Mouse (Mus musculus): ENCODE measurements around the gene Zfr2.
"Not testable (repeated sequence)": the region's sequence is repeated elsewhere in the genome, so short reads cannot be mapped to it uniquely, and the experiment has no call there.

Zfr2 gene

DNA sequence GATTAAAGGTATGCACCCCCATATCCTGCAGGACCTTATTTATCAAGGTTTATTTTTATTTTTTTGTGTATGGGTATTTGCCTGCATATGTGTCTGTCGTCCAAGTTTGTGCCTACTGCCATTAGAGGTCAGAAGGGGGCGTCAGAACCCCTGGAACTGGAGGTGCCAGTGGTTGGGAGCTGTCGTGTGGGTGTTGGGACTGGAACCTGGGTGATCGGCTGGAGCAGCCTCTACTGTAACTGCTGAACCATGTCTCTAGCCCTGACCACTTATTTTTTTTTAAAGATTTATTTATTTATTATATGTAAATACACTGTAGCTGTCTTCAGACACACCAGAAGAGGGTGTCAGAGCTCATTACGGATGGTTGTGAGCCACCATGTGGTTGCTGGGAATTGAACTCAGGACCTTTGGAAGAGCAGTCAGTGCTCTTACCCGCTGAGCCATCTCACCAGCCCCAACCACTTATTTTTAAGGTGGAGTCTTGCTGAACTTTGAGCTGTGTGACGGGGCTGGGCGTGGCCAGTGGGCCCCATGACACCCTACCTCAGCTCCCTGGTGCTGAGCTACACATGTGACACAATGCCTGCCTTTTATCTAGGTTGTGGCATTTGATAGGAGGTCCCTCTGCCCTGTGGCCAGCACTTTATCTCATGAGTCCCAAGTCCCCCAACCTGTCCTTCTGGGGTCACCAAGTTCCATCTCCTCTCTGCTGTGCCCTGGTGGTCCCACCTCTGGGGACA, 29.8 kb upstream of the Zfr2 start:
- DNase-seq (ENCODE audit: low spot score): no peak

DNA sequence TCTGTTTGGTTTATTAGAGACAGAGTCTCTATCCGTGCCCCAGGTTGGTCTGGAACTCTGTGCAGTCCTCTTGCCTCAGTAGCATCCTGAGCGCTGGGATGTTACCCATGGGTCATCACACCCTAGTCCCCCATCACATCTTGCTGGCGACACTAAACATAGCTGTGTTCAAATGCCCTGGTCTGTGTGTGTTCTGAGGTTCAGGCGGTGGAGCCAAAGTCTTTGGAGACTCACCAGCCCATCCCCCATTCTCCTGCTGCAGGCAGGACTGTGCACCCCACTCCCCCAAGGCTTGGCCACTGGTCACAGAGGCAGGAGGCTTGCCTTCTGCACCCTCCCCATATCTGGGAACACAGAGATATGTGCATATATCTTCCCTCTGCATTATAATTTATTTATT, 28.8 kb upstream of the Zfr2 start:
- DNase-seq (ENCODE audit: low spot score): no peak

DNA sequence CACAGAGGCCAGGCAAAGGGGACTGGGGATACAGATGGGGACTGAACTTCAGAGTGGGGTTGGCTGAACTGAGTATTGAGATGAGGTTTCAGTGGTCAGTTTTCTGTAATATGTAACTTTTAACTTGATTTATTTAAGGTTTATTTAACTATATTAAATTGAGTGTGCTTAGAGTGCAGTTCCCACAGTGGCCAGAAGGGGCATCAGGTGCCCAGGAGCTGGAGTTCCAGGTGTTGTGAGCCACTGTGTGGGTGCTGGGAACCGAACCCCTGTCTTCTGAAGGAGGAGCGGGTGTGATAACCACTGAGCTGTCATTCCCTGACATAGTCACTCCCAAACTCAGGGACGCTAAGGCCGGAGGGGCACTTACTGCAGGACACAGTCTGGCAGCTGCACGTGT, 22.8 kb upstream of the Zfr2 start:
- no peak for DNase-seq (ENCODE audit: low spot score)

DNA sequence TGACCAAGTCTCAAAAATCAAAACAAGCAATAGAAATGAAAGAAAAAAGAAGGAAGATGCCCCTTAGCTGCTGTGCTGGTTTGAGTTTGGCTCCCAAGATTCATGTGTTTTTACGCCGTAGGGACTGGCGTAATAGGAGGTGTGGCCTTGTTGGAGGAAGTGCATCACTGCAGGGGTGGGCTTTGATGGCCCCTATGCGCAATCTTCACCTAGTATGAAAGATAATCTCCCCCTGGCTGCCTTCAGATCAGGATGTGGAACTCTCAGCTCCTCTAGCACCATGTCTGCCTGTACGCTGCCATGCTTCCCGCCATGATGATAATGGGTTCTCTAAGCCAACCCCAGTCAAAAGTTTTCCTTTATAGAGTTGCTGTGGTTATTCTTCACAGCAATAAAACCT, 16.7 kb upstream of the Zfr2 start:
- no peak for DNase-seq (ENCODE audit: low spot score)

DNA sequence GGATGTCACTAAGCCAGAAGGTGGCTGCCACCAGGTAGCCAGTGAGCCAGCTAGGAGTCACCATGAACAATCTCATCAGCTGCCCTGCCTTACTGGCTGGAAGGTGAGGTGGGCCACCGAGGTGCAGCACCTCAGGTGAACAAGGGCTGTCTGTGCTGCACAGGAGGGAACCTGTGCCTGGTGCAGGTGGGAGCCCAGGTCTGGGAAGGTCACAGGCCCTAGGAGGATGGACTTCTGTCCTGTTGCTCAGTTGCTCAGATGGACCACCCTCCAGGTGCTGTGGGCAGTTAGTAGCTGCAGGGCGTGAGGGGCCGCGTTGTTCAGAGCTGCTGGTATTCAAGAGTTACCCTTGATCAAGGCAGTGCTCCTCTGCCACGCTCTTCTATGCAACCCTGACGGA, 16.1 kb upstream of the Zfr2 start:
- DNase-seq (ENCODE audit: low spot score): no peak

DNA sequence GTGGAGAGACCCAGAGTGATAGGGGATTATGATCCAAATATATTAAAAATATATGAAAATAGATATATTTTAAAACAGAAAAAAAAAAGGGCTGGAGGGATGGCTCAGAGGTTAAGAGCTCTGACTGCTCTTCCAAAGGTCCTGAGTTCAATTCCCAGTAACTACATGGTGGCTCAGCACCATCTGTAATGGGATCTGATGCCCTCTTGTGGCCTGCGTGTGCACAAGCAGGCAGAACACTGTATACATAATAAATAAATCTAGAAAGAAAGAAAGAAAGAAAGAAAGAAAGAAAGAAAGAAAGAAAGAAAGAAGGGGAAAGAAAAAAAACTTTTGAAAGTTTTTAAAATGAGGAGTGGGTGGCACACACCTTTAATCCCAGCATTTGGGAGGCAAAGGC, 15.7 kb upstream of the Zfr2 start:
- DNase-seq (ENCODE audit: low spot score): not testable (repeated sequence)

DNA sequence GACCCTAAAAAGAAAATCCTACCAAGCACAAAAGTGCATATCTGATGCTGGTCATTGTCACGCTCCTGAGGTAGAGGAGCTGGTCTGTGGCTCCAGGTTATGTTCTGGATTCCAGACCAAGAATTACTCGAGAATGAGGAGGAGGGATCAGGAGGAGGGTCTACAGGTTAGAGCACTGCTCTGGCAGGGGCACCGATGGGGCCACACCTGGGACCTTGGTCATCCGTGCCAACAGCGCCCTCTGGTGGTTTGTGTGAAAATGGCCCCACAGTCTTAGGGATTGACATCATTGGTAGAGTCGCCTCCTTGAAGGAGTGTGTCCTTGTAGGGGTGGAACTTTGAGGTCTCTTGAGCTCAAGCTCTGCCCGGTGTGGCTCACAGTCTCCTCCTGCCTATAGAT, 15.0 kb upstream of the Zfr2 start:
- peak; percentile 65 for DNase-seq (ENCODE audit: low spot score)

DNA sequence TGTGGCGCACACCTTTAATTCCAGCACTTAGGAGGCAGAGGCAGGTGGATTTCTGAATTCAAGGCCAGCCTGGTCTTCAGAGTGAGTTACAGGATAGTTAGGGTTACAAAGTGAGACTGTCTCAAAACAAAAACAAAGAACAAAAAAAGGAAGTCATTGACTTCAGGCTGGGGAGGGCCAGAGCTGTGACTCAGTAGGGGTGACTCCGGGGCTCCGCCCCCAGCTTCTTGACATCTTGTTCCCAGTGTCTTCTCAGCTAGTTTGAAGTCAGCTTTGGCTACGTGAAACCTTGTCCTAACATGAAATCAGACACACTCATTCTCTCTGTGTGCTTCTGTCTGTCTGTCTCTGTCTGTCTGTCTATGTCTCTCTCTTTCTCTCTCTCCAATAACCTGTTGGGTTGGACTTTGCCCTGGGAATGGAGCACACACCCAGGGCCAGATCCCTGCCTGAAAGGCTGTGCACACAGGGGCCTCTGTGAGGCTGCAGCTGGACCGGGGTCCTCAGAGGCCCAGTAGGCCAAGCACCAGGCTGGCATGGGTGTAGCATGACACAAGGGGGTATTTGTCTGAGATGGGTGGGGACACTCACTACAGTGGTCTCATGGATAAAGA, 11.4 kb upstream of the Zfr2 start:
- DNase-seq (ENCODE audit: low spot score): no peak

DNA sequence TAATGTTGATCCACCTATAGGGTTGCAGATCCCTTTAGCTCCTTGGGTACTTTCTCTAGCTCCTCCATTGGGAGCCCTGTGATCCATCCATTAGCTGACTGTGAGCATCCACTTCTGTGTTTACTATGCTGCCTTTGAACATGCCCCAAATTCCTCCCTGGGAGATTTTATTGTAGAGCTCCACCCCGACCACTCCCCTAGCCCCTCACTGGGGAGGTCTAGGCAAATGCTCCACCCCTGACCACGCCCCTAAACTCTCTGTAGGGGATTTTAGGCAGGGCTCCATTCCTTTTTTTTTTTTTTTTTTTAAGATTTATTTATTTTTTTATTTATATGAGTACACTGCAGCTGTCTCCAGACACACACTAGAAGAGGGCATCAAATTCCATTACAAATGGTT, 9.2 kb upstream of the Zfr2 start:
- DNase-seq (ENCODE audit: low spot score): not testable (repeated sequence)

DNA sequence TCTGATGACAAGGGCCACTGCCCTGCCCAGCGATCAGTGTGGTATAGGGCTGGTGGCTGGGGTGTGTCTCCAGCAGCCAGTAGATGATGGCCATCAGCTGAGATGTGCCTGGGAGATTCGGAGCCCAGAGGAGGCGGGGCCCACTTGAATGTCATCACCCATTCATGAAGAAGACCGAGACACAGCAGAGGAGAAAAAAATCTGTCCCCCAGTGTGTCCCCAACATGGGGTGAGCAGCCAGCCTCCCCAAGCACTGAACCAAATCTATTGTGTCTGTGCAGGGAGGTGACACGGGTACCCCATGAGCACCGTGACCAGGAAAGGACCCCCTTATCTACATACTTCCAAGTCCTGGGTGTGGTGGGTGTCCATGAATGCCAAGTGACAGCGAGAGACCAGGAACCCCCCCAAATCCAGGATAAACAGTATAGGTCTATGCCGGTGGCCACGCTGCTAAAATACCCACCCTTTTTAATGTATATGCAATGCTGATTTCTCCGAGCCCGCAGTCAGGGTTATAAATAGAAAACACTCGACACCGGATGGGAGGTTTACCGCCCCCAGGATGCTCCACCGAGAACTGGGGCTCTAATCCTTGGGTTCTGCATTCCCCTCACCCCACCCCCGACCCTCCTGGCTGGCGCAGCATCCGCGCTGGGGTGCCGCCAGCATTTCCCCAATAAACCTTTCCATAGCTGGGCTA, 3.1 kb upstream of the Zfr2 start:
- DNase-seq (ENCODE audit: low spot score): no peak

DNA sequence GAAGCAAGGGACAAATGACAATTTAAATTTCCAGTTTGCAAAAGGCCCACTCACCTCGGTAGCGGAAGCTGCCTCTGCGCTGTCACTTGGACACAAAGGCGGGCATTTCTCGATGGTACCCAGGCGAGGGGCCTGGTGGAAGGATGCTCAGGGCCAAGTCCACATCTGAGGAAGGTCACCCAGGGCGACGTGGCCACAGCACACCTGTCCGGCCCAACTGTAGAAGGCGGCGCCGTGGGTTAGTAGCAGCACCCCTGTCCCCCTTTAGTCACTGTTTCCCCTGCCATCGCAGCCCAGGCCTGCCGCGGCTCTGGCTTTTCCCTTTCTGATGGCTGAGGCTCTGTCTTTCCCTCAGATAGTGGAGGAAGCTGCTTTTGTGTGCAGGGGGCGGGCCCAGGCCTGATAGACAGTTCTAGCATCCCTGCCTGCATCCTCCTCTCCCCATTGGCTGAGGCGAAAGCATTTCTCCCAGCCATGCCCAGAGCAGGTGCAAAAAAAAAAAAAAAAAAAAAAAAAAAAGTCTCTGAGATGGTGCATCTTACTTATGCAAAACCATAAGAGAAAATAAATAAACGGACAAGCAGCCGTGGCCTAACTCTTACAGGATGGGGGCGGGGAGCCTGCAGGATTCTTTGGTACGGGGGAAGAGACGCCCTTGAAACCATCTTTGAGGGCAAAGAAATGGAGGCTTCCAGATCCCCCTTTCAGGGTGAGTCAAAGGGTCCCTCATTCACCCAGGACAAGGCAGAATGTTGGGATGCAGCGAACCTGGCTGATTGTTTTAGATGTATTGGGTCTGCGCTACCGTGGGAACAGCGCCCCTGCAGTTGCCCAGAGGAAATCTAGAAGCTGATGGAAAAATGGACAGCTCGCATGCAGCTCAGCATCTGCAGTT, 2.3 kb upstream of the Zfr2 start, which contains the start of gene Atcay:
Atcay (minus strand) TSS at position 396 of the 895 bp plus-strand sequence.
- DNase-seq (ENCODE audit: low spot score): peak; percentile 67

DNA sequence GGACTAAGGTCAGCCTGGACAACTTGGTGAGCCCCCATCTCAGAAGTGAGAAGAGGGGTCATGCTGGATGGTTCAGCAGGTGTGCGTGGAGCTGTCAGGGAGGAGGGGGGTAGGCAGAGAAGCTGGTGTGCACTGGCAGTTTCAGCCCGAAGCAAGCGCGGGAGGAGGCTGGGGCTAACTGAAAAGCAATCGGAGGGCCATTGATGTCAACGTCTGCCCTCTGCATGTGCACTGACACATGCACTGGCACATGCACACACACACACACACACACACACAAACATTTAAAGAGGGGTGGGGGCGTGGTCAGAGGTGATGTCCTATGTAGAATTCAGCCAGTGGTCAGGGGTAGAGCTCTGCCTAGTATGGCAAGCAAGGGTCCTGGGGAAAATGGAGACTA, 1.5 kb upstream of the Zfr2 start:
- DNase-seq (ENCODE audit: low spot score): no peak

DNA sequence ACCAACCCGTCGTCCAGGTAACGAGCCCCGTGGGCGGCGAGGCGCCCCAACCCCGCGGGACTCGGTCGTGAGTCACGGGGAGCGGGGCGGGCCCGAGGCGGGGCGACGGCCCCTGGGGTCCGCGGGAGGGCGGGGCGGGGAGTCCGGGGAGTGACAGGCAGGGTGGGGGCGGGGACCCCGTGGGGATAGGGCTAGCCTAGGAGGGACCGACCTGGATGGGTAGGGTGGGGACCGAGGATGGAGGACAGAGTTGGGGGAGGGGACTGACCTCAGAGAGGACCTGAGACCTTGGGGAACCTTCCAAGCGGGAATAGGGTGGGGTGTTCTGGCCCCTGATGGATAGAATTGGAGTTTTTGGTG, 251 bp downstream of the Zfr2 start:
- no peak for DNase-seq (ENCODE audit: low spot score)

DNA sequence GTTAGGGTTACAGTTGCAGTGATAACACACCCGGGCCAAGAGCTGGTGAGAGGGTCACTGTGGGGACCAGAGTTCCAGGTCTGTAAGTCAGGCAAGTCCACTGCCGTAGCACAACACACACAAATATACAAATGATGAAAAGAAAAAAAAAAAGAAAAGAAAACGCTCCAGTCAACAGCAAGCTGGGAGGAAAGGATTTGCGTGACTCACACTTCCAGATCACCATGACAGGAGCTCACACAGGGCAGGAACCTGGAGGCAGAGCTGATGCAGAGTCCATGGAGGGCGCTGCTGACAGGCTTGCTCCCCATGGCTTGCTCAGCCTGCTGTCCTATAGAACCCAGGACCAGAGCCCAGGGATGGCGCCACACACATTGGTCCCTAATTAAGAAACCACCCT, 1.3 kb downstream of the Zfr2 start:
- no peak for DNase-seq (ENCODE audit: low spot score)

DNA sequence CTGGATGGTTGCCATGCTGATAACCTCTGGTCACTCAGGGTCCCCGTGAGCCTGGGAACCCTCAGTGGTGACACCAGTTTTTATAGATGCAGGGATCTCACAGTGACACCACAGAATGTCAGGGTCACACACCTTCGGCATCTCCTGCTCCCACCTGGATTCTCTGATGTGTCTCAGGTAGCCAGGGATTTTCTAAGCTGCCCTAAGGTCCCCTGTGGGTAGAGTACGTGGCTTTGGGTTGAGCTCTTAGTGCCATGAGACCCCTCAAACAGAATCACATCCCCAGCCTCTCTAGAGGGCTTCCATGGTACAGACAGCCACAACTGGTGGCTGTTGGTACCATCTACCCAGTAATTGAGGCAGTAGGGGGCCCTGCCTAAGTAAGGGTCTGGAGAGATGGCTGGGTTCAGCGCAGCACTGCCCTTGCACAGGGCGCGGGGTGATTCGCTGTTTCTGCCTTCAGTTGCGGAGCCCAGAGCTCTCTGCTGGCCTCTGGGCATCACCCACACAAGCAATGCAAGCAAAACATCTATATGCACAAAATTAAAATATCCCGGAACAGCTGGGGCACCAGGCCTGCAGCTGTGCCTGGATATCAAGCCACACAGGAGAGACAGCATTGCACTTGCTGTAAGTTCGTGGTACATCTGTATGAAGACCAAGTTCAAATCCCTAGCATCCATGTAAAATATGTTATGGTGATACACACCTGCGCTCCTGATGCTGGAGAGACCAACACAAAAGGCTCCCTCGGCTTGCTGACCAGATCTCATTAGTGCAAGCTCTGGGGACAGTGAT, 3.7 kb downstream of the Zfr2 start:
- no peak for DNase-seq (ENCODE audit: low spot score)

DNA sequence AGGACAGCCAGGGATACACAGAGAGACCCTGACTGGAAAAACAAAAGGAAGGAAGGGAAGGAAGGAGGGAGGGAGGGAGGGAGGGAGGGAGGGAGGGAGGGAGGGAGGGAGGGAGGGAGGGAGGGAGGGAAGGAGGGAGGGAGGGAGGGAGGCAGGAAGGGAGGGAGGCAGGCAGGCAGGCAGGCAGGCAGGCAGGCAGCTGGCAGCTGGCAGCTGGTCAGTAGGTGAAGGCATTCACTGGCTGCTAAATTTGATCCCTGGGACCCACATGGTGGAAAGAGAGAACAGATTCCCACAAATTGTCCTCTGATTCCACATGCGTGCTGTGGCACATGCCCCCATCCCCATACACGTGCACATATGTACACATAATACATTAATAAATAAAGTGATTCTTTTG, 5.7 kb downstream of the Zfr2 start:
- no peak for DNase-seq (ENCODE audit: low spot score)

DNA sequence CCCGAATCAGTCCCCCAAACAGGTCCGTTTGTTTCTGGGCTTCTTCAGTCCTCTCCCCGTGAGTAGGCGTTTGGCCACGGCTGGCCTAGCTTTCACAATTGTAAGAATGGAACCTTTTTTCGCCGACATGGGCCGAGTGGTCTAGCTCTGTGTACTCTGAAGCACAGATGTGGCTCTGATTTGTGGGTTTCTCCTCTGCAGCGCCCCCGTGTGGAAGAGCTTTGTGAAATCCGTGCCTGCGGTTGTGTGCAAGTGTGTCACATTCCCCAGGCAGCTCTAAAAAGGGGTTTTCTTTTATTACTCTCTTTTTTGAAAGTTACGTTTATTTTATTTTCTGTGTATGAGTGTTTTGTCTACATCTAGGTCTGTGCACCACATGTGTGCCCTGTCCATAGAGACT, 7.9 kb downstream of the Zfr2 start:
- DNase-seq (ENCODE audit: low spot score): peak; percentile 85

DNA sequence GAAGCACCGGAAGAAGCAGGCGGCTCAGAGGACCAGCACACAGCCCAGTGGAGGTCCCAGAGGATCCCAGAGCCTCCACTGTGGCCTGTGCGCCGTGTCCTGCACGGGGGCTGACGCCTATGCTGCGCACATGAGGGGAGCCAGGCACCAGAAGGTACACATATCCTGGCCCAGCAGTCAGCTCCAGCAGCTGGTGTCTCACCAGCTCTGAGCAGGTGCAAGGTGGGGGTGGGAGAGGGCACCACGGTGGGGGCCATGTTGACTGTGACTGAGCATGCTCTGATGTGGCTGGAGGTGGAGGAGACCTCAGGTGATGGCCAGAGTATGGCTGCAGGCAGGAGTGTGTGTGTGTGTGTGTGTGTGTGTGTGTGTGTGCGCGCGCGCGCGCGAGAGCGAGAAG, 9.1 kb downstream of the Zfr2 start:
- DNase-seq (ENCODE audit: low spot score): no peak

DNA sequence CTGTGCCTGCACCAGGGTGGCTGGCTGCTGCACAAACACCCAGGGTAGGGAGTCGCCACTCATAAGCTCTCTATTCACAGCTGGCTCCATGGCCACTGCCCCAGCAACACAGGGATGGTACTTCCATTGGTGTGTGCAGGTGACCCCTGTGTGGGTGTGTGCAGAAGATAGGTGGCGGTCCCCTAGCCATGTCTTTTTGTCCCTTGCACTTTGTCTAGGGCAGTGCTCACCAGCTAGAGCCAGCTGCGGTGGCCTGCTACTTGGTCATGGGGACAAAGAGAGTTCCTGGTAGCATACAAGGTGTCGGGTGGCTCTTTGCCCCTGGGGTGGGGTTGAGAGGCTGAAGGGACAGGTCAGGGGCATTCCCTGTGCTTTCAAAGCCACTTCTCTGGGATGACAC, 11.2 kb downstream of the Zfr2 start:
- no peak for DNase-seq (ENCODE audit: low spot score)

DNA sequence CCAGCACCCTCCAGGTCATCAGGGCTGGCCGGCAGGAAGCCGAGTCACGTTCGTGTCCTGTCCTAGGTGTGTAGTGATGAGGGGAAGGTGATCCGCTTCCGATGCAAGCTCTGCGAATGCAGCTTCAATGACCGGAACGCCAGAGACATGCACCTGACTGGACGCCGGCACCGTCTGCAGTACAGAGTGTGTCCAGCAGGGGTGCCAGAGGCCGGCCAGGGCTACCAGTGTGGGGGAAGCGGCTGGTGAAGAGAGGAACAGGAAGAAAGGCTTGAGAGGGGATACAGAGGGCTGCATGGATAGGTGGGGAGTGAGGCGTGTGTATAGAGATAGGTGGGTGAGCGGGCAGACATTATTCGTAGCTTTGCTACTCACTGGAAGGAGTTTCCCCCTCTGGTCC, 11.6 kb downstream of the Zfr2 start:
- peak; percentile 83 for DNase-seq (ENCODE audit: low spot score)

DNA sequence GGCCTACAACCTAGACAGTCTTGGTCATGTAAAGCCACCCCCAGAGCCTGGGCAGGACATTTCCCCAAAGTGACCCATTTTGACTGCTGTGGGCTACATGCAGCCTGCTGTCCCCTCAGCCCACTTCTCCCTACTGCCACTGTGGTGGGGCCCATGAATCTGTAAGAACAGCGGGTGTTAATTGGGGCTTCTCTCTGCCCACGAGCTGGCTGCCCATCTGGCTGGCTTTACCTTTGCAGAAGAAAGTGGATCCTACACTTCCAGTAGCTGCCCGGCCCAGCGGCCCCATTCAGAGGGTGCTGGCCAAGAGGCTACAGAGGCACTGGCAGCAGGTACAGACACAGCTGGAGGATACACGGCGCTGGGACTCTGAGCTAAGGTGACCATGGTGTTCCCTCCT, 12.2 kb downstream of the Zfr2 start:
- DNase-seq (ENCODE audit: low spot score): no peak

DNA sequence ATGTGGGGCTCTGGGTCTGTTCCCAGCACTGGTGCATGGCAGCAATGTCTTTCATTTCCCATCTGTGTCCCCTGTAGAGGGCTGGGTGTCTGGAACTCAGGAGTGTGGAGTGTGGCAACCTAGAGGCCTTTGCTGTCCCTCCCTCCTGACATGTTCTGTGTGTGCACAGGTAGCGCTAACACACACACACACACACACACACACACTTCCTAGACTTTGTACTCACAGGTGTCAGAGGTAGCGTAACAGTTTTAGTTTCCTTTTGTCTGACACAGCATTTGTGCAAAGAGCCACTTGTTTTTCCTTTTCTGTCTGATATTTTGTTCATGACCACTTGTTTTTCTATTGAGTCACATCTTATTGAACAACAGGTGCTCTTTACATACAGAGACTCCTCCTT, 14.8 kb downstream of the Zfr2 start:
- DNase-seq (ENCODE audit: low spot score): no peak

Data from embryo, embryonic 10.5 days (tissue).